Mouse (Mus musculus) lung, embryonic 16.5 days (tissue): ENCODE data around the gene Hmgcl. TPM values are rescaled to one million over a fixed set of nuclear protein-coding genes. Genes with fewer than 3 reads are reported as not detected.

ENCODE experiments used
- ATAC-seq: fragments of 200-750 bp; cut with Nextera tagmentation; 2 replicates; pipeline ENCODE4 v1.8.0; 2017; ENCODE audit warnings: low read depth, mild to moderate bottlenecking, moderate library complexity
- H3K27ac ChIP-seq: fragments of 300-500 bp; sonication (generic); 2 replicates; pipeline ENCODE4 v1.5.1; 2014; ENCODE audit warnings: mild to moderate bottlenecking, control low read depth, low read length
- H3K27me3 ChIP-seq: fragments of 300-500 bp; sonication (generic); 2 replicates; pipeline ENCODE4 v1.6.1; 2014; ENCODE audit warnings: low read depth, low read length, mixed read lengths; ENCODE audit not compliant: control insufficient read depth, insufficient read depth
- H3K36me3 ChIP-seq: fragments of 300-500 bp; sonication (generic); 2 replicates; pipeline ENCODE4 v1.6.1; 2014; ENCODE audit warnings: low read length; ENCODE audit not compliant: control insufficient read depth, insufficient read depth
- H3K4me1 ChIP-seq: fragments of 300-500 bp; sonication (generic); replicated peaks from 2 replicates; pipeline ENCODE4 v1.6.1; 2014; ENCODE audit warnings: low read length, mixed read lengths; ENCODE audit not compliant: control insufficient read depth, insufficient read depth
- H3K4me2 ChIP-seq: fragments of 300-500 bp; sonication (generic); 2 replicates; pipeline ENCODE4 v1.6.1; 2014; ENCODE audit warnings: low read depth, low read length, control low read depth
- H3K4me3 ChIP-seq: fragments of 300-500 bp; sonication (generic); 2 replicates; pipeline ENCODE4 v1.5.1; 2014; ENCODE audit warnings: mild to moderate bottlenecking, low read length, control low read depth
- H3K9ac ChIP-seq: fragments of 300-500 bp; sonication (generic); 2 replicates; pipeline ENCODE4 v1.6.1; 2014; ENCODE audit warnings: low read length, control low read depth
- H3K9me3 ChIP-seq: fragments of 300-500 bp; sonication (generic); 2 replicates; pipeline ENCODE4 v1.6.1; 2016; ENCODE audit warnings: low read length; ENCODE audit not compliant: control insufficient read depth
- WGBS: fragments of 180-500 bp; shearing (Covaris S2); extraction: QIAGEN DNeasy Blood & Tissue Kit; methylation state at CpG from one replicate; pipeline ENCODE4 v1.1.7; 2014; 5-methylcytosine and 5-hydroxymethylcytosine counted together
- polyA plus RNA-seq: library from polyadenylated mRNA; unstranded; fragments of >200 nt; fragmentation: Nextera tagmentation; extraction: Ambion mirVana; gene quantifications from 2 replicates; pipeline ENCODE4 v1.2.1, GENCODE M21; 2015

Hmgcl gene
- polyA plus RNA-seq, 1 experiment from 2014 or later: 73.0 TPM

- 84% methylated on average over 2 of the region's 2 CpGs for WGBS
- no peaks in the 10 kb centered on the region for H3K9me3 ChIP-seq
- no peak overlapping the region for H3K27ac ChIP-seq
- H3K4me2 ChIP-seq: no peak overlapping the region
- no peak for ATAC-seq
- no peak overlapping the region for H3K4me3 ChIP-seq
- no peaks in the 10 kb centered on the region for H3K4me1 ChIP-seq
- H3K9ac ChIP-seq: no peak overlapping the region
- peaks cover 63% of the 10 kb centered on the region for H3K36me3 ChIP-seq
- no peaks in the 10 kb centered on the region for H3K27me3 ChIP-seq
Observed at GRCm38 (mm10) chr4:136004921-136005320, 58.7 kb downstream of the Hmgcl start.

- 81% methylated on average over 3 of the region's 3 CpGs for WGBS
- peaks cover 70% of the 10 kb centered on the region for H3K36me3 ChIP-seq
Observed at GRCm38 (mm10) chr4:136006821-136007220, 60.6 kb downstream of the Hmgcl start.

GRCm38 (mm10) chr4:136008782-136009447 lies 62.7 kb downstream of the Hmgcl start:
- Histone ChIP-seq H3K9ac (no peak overlapping the region), H3K36me3 (peaks cover 65% of the 10 kb centered on the region), H3K4me2 (no peak overlapping the region), H3K4me3 (no peak overlapping the region), H3K4me1 (no peaks in the 10 kb centered on the region), H3K27ac (no peak overlapping the region), H3K9me3 (no peaks in the 10 kb centered on the region), H3K27me3 (no peaks in the 10 kb centered on the region)
- 80% methylated on average over 8 of the region's 8 CpGs for WGBS
- no peak for ATAC-seq

More at GRCm38 (mm10) chr4:136006821-136007220, 60.6 kb downstream of the Hmgcl start:
- Histone ChIP-seq H3K27ac (no peak overlapping the region), H3K4me3 (no peak overlapping the region), H3K9ac (no peak overlapping the region), H3K9me3 (no peaks in the 10 kb centered on the region), H3K4me2 (no peak overlapping the region), H3K27me3 (no peaks in the 10 kb centered on the region), H3K4me1 (no peaks in the 10 kb centered on the region)
- ATAC-seq: no peak

GRCm38 (mm10) chr4:136010586-136010985 lies 64.3 kb downstream of the Hmgcl start:
- 89% methylated on average over 4 of the region's 4 CpGs for WGBS
- H3K9me3 ChIP-seq: no peaks in the 10 kb centered on the region

More at GRCm38 (mm10) chr4:136010586-136010985, 64.3 kb downstream of the Hmgcl start:
- no peaks in the 10 kb centered on the region for H3K4me1 ChIP-seq
- no peaks in the 10 kb centered on the region for H3K27me3 ChIP-seq
- H3K4me2 ChIP-seq: no peak overlapping the region
- ATAC-seq: no peak
- no peak overlapping the region for H3K9ac ChIP-seq
- H3K36me3 ChIP-seq: peaks cover 49% of the 10 kb centered on the region
- no peak overlapping the region for H3K27ac ChIP-seq
- H3K4me3 ChIP-seq: no peak overlapping the region

Other genes starting within 250 kb of the Hmgcl start
- 0.13 TPM in 1 of 2 replicates, not detected in the other for gene Il22ra1, start 218.3 kb upstream of the Hmgcl start, polyA plus RNA-seq
- 1.0 and 1.2 TPM in 2 replicates for gene Myom3, start 186.7 kb upstream of the Hmgcl start, polyA plus RNA-seq
- gene Srsf10, start 90.7 kb upstream of the Hmgcl start, polyA plus RNA-seq: 245 and 264 TPM in 2 replicates
- gene Pnrc2, start 72.6 kb upstream of the Hmgcl start, polyA plus RNA-seq: 217 and 224 TPM in 2 replicates
- gene Cnr2, start 51.1 kb upstream of the Hmgcl start, polyA plus RNA-seq: 1.3 TPM in 2 replicates
- gene Fuca1, start 25.7 kb upstream of the Hmgcl start, polyA plus RNA-seq: 76.4 and 94.8 TPM in 2 replicates
- gene Gale, start 17.3 kb downstream of the Hmgcl start, polyA plus RNA-seq: 41.7 and 48.4 TPM in 2 replicates
- gene Lypla2, start 26.2 kb downstream of the Hmgcl start, polyA plus RNA-seq: 110 and 113 TPM in 2 replicates
- gene Pithd1, start 40.8 kb downstream of the Hmgcl start, polyA plus RNA-seq: 49.1 and 49.3 TPM in 2 replicates
- 40.8 and 41.0 TPM in 2 replicates for gene Eloa, start 75.3 kb downstream of the Hmgcl start, polyA plus RNA-seq
- gene Rpl11, start 107.0 kb downstream of the Hmgcl start, polyA plus RNA-seq: 458 and 506 TPM in 2 replicates
- gene Id3, start 197.0 kb downstream of the Hmgcl start, polyA plus RNA-seq: 560 and 561 TPM in 2 replicates
- 18.4 and 18.8 TPM in 2 replicates for gene E2f2, start 225.9 kb downstream of the Hmgcl start, polyA plus RNA-seq